Mouse (Mus musculus) forebrain, embryonic 15.5 days (tissue): ENCODE results near the gene Ssxb5. TPM values are rescaled to one million over a fixed set of nuclear protein-coding genes. Genes with fewer than 3 reads are reported as not detected.
"Not testable (repeated sequence)": the region's sequence is repeated elsewhere in the genome, so short reads cannot be mapped to it uniquely, and the experiment has no call there.

ENCODE experiments used
- ATAC-seq: fragments of 200-750 bp; cut with Nextera tagmentation; replicated peaks from 2 replicates; pipeline ENCODE4 v1.8.0; 2017; ENCODE audit warnings: mild to moderate bottlenecking, moderate TSS enrichment, moderate library complexity
- H3K27ac ChIP-seq: fragments of 300-500 bp; sonication (generic); replicated peaks from 2 replicates; pipeline ENCODE4 v1.5.1; 2015; ENCODE audit warnings: mild to moderate bottlenecking, inconsistent platforms
- H3K27me3 ChIP-seq: fragments of 300-500 bp; sonication (generic); 2 replicates; pipeline ENCODE4 v1.6.1; 2015; ENCODE audit warnings: inconsistent platforms
- H3K36me3 ChIP-seq: fragments of 300-500 bp; sonication (generic); 2 replicates; pipeline ENCODE4 v1.6.1; 2015; ENCODE audit warnings: mild to moderate bottlenecking, inconsistent platforms
- H3K4me1 ChIP-seq: fragments of 300-500 bp; sonication (generic); 2 replicates; pipeline ENCODE4 v1.6.1; 2015; ENCODE audit warnings: inconsistent platforms
- H3K4me2 ChIP-seq: fragments of 300-500 bp; sonication (generic); replicated peaks from 2 replicates; pipeline ENCODE4 v1.6.1; 2015; ENCODE audit warnings: mild to moderate bottlenecking, inconsistent platforms
- H3K4me3 ChIP-seq: fragments of 300-500 bp; sonication (generic); 2 replicates; pipeline ENCODE4 v1.5.1; 2015; ENCODE audit warnings: mild to moderate bottlenecking, inconsistent platforms
- H3K9ac ChIP-seq: fragments of 300-500 bp; sonication (generic); replicated peaks from 2 replicates; pipeline ENCODE4 v1.6.1; 2015; ENCODE audit warnings: mild to moderate bottlenecking, inconsistent platforms
- H3K9me3 ChIP-seq: fragments of 300-500 bp; sonication (generic); 2 replicates; pipeline ENCODE4 v1.6.1; 2016; ENCODE audit warnings: inconsistent platforms
- WGBS: fragments of 180-500 bp; shearing (Covaris S2); methylation state at CpG from one replicate; pipeline ENCODE4 v1.1.7; 2015; ENCODE audit warnings: mixed read lengths; 5-methylcytosine and 5-hydroxymethylcytosine counted together
- polyA plus RNA-seq: library from polyadenylated mRNA; unstranded; fragments of >200 nt; fragmentation: Nextera tagmentation; extraction: Ambion mirVana; gene quantifications from 2 replicates; pipeline ENCODE4 v1.2.1, GENCODE M21; 2015

Gene Ssxb5
- polyA plus RNA-seq: not detected in 2 replicates

- 81% methylated on average over 4 of the region's 4 CpGs for WGBS
- not testable (repeated sequence) for H3K36me3 ChIP-seq, H3K4me2 ChIP-seq, H3K4me3 ChIP-seq, H3K9ac ChIP-seq, H3K4me1 ChIP-seq, ATAC-seq, H3K27me3 ChIP-seq, H3K27ac ChIP-seq, H3K9me3 ChIP-seq
Measured at GRCm38 (mm10) chrX:8803391-8803790, at the start of gene Ssxb5. Gene Ssxb5 (plus strand): TSS chrX:8803691.

GRCm38 (mm10) chrX:8832043-8832442, 28.6 kb downstream of the Ssxb5 start:
- Histone ChIP-seq H3K4me2 (no peak overlapping the region), H3K27me3 (no peaks in the 10 kb centered on the region), H3K4me1 (no peaks in the 10 kb centered on the region), H3K36me3 (no peaks in the 10 kb centered on the region), H3K9ac (no peak overlapping the region), H3K9me3 (no peaks in the 10 kb centered on the region), H3K4me3 (no peak overlapping the region), H3K27ac (no peak overlapping the region)
- no peak for ATAC-seq

DNA sequence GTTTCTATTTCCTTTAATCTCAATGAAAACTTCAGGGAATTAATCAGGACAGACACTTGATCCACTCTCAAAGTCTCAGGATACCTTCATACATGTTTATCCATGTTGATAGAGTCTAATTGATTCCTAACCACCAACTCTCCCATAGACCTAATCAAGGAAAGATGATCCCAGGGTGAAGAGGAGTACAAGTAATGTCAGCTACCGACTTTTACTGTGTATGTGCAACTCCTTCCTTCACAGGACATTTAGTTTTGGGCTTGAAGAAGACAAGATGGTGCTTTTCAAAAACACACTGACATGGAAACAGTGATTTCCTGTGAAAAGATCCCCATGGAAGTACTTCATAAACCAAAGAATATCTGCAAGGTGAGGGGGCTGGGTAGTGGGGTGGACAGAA, 40.2 kb downstream of the Ssxb5 start, which contains the start of gene Gm6592:
TSS of gene Gm6592 (plus strand) at position 301 of the 400 bp plus-strand sequence.
- Histone ChIP-seq H3K36me3 (no peaks in the 10 kb centered on the region), H3K9me3 (no peaks in the 10 kb centered on the region), H3K9ac (no peak within 1 kb of the TSS), H3K27ac (no peak within 1 kb of the TSS), H3K27me3 (no peaks in the 10 kb centered on the region), H3K4me3 (no peak within 1 kb of the TSS), H3K4me2 (no peak within 1 kb of the TSS), H3K4me1 (no peaks in the 10 kb centered on the region)
- WGBS: 88% methylated on average over 1 of the region's 1 CpGs
- ATAC-seq: no peak

- Histone ChIP-seq H3K9me3 (no peaks in the 10 kb centered on the region), H3K27me3 (no peaks in the 10 kb centered on the region), H3K4me2 (no peak overlapping the region), H3K4me3 (no peak overlapping the region), H3K36me3 (no peaks in the 10 kb centered on the region), H3K9ac (no peak overlapping the region), H3K27ac (no peak overlapping the region), H3K4me1 (no peaks in the 10 kb centered on the region)
- WGBS: 93% methylated on average over 10 of the region's 10 CpGs
- no peak for ATAC-seq
Measured at GRCm38 (mm10) chrX:8852486-8852885, 49.0 kb downstream of the Ssxb5 start.

Other genes with a start within 250 kb of the Ssxb5 start
- not detected in 2 replicates for gene Ssxb3, start 211.9 kb upstream of the Ssxb5 start, polyA plus RNA-seq
- not detected in 2 replicates for gene Ssxb8, start 112.8 kb upstream of the Ssxb5 start, polyA plus RNA-seq
- not detected in 2 replicates for gene Ssx9, start 55.3 kb upstream of the Ssxb5 start, polyA plus RNA-seq
- not detected in 2 replicates for gene Gm6592, start 40.3 kb downstream of the Ssxb5 start, polyA plus RNA-seq
- gene Gm5751, start 70.6 kb downstream of the Ssxb5 start, polyA plus RNA-seq: not detected in 2 replicates
- gene B630019K06Rik, start 88.7 kb downstream of the Ssxb5 start, polyA plus RNA-seq: 12.3 and 14.0 TPM in 2 replicates
- not detected in 2 replicates for gene Fthl17b, start 159.3 kb downstream of the Ssxb5 start, polyA plus RNA-seq
- not detected in 2 replicates for gene Fthl17c, start 172.9 kb downstream of the Ssxb5 start, polyA plus RNA-seq
- not detected in 2 replicates for gene Fthl17d, start 183.1 kb downstream of the Ssxb5 start, polyA plus RNA-seq
- gene Fthl17e, start 229.8 kb downstream of the Ssxb5 start, polyA plus RNA-seq: not detected in 2 replicates